Mouse (Mus musculus): ENCODE data around the gene Aplp1.

Gene Aplp1

GRCm38 (mm10) chr7:30412735-30413147 is 32.6 kb downstream of the Aplp1 start:
- DNase-seq (ENCODE audit: extremely low read depth, low read depth, low spot score), result no peak

GRCm38 (mm10) chr7:30411023-30411422 is 34.3 kb downstream of the Aplp1 start:
- no peak for DNase-seq (ENCODE audit: extremely low read depth, low read depth, low spot score)

DNA sequence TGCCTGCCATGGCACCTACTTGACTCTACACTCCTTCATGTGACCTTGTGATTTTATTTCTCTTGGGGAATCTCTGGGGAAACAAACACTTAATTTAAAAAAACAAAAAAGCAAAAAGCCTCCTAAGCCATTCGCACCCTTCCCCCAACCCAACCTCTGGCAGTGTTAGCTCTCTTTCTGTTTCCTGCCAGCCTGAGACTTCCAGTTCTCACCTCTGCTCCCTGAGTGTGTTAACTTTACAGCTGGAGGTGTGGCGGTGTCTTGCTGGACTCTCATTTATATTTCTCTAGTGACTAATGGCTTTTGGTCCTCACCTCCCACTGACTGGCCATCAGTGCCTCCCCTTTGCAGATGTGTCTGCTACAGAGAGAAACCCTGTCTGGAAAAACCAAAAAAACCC is 35.5 kb downstream of the Aplp1 start:
- no peak for DNase-seq (ENCODE audit: extremely low read depth, low read depth, low spot score)

GRCm38 (mm10) chr7:30408639-30409038 is 36.7 kb downstream of the Aplp1 start:
- DNase-seq (ENCODE audit: extremely low read depth, low read depth, low spot score), result no peak

- DNase-seq (ENCODE audit: extremely low read depth, low read depth, low spot score), result no peak
These were observed 43.0 kb downstream of the Aplp1 start for GRCm38 (mm10) chr7:30402343-30402742.

GRCm38 (mm10) chr7:30399671-30400070 is 45.7 kb downstream of the Aplp1 start:
- DNase-seq (ENCODE audit: extremely low read depth, low read depth, low spot score), result no peak

DNA sequence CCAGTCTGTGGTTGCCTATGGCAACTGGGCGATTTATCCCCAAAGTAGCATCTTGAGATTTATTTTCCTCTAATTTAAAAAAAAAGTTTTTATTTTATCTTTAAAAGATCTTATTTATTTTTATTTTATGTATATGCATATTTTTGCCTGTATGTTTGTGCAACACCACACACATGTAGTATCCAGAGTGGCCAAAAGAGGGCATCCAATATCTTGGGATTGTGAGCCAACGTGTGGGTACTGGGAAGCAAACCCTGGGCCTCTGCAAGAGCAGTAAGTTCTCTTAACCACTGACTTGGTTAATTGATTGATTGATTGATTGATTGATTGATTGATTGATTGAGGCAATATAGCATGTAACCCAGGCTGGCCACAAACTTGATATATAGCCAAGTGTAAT is 50.5 kb downstream of the Aplp1 start:
- no peak for DNase-seq (ENCODE audit: extremely low read depth, low read depth, low spot score)

DNA sequence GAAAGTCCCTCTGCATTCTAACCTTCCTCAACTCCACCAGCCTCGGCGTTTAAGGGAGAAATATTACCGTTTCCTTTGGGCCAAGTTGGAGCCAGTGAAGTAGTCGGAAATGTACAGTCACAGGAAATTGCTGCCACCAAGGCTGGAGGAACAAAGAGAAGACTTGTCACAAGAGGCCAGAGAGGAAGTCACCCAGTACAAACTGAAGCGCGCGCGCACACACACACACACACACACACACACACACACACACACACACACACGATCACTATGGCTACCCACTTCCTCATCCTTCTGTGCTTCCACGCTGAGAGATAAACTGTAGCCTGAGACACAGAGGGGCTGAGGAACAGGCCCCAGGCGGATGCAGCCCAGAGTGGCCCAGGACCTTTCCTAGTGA is 51.0 kb downstream of the Aplp1 start:
- no peak for DNase-seq (ENCODE audit: extremely low read depth, low read depth, low spot score)

DNA sequence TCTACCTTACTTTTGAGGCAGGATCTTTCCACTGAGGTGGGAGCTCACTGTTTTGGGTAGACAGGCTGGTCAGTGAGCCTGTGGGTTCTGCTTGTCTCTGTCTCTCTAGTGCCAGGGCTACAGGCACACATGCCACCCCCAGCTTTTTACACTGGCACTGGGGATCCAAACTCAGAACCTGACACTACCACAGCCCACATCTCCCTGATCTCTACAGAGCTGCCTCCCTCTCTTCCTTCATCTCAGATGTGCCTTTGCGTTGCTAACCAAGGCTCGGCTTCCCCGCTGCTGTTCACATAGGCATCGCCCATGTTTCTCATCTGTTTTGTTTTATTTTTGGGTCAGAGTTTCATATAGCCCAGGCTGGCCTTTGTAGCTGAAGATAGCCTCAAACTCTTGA is 51.7 kb downstream of the Aplp1 start:
- DNase-seq (ENCODE audit: extremely low read depth, low read depth, low spot score), result no peak

- DNase-seq (ENCODE audit: extremely low read depth, low read depth, low spot score), result no peak
These were observed 52.4 kb downstream of the Aplp1 start for GRCm38 (mm10) chr7:30392746-30393520.
